Mouse (Mus musculus) bone marrow, adult 2 months (tissue): ENCODE data around the gene 1700010I14Rik.

ENCODE experiments used
- CTCF ChIP-seq: fragments of 200-500 bp; IDR thresholded peaks from 2 replicates; pipeline ENCODE4 v1.5.1; 2011; ENCODE audit warnings: low read length, control low read depth; ENCODE audit not compliant: control insufficient read depth, insufficient read depth
- POLR2A ChIP-seq: fragments of 200-500 bp; IDR thresholded peaks from 2 replicates; pipeline ENCODE4 v1.6.1; 2011; ENCODE audit warnings: low read depth, mild to moderate bottlenecking, control low read depth, low read length, borderline replicate concordance; ENCODE audit not compliant: control insufficient read depth

DNA sequence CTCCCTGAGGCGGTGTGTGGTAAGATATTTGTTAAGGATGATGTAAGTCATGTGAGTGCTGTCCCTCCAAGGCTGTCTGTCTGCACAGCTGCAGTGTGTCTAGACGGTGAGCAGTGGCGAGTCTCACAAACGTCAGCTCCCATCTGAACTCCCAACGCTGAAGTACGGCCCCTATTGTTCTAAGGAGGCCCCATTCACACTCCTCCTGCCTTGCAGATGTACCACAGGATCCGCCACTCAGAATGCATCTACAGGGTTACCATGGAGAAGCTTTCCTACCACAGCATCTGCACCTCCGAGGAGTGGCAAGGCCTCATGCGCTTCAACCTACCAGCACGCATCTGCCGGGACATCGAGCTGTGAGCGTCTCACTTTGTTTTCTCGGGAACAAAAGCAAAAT is 26.5 kb upstream of the 1700010I14Rik start:
- TF ChIP-seq CTCF (no peak), POLR2A (no peak)
